Mouse (Mus musculus) T-helper 1 cell (primary cell): ENCODE measurements around the gene Atp2b1.

Source experiments
- in situ Hi-C: fragments of 300-600 bp; cut with MboI, MseI; formaldehyde crosslinking; loops from one replicate; pipeline ENCODE4 v1.15.1; 2025; ENCODE audit warnings: high pct_unique_total_duplicates

Gene Atp2b1

GRCm38 (mm10) chr10:99029844-99030243 is 115.6 kb downstream of the Atp2b1 start:
- in situ Hi-C loops = no loop called here

DNA sequence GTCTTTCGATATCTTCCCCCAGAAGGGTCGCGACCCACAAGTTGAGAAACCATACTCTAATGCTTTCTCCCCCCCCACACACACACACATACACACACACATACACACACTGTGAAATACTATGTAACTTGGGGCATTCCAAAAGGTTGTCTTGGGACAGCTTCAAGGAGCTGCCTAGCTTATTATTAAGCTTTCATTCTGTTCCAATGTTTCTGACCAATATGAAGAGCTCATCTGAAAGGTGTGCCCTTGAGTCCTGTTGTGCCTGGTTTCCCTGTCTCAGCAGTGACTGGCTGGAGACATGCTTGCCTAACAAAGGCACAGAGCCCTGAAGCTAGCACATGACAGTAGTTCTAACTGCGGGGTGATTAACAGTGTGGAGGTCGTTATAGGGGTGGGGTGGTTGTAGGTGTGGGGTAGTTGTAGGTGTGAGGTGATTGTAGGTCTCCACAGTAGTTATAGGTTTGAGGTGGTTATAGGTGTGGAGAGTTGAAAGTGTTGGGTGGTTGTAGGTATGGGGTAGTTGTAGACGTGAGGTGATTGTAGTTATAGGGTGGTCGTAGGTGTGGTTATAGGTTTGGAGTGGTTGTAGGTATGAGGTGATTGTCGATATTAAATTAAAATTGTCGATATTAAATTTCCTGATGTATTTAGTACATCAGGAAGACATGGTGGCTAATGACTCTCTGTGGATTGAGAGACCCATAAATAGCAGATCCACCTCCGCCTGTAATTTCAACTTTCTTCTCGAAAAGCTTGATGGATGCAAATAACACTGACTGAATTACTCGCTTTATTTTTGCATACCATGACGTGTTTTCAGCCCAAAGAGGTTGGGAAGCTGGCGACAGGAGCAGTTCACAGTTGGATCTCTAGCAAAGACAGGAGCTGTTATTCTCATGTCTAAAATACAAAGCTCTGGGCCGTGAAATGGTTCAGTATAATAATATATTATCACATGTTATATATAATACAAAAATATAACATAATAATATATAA is 119.9 kb downstream of the Atp2b1 start:
- in situ Hi-C loops = no loop called here

- in situ Hi-C loops = no loop called here
Observed at GRCm38 (mm10) chr10:99037185-99038065, 123.2 kb downstream of the Atp2b1 start.

DNA sequence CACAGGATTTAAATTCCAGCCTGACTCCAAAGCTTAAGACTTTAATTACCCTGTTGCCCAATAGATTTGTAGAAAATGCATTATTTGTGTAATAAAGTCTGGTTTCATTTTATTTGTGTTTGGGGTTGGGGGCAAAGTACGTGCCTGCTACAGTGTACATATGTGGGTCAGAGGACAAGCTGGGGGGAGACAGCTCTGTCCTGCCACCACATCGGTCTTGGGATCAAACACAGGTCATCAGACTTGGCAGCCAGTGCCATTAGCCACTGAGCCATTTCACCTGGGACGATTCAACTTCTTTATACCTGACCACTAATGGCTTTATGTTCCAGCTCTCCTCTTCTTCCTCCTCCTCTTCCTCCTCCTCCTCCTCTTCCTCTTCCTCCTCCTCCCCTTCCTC is 124.7 kb downstream of the Atp2b1 start:
- in situ Hi-C loops = no loop called here

DNA sequence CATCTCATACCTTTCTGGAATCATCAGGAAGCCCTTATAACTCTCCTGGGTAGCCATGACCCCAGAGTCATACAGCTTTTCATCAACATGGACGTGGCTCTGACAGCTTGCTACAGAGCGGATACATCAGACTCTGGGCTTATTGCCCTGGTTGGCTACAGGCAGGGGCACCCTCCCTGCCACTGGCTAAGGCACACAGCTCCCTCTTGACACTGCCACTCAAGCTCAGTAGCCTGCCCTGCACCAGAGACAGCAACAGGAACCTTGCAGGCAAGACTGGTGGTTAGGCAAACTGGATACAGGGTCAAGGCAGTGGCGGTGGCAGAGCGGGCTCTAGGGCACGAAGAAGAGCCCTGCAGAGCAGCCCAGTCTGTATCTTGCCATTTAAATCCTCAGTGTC is 126.0 kb downstream of the Atp2b1 start:
- in situ Hi-C loops = no loop called here

DNA sequence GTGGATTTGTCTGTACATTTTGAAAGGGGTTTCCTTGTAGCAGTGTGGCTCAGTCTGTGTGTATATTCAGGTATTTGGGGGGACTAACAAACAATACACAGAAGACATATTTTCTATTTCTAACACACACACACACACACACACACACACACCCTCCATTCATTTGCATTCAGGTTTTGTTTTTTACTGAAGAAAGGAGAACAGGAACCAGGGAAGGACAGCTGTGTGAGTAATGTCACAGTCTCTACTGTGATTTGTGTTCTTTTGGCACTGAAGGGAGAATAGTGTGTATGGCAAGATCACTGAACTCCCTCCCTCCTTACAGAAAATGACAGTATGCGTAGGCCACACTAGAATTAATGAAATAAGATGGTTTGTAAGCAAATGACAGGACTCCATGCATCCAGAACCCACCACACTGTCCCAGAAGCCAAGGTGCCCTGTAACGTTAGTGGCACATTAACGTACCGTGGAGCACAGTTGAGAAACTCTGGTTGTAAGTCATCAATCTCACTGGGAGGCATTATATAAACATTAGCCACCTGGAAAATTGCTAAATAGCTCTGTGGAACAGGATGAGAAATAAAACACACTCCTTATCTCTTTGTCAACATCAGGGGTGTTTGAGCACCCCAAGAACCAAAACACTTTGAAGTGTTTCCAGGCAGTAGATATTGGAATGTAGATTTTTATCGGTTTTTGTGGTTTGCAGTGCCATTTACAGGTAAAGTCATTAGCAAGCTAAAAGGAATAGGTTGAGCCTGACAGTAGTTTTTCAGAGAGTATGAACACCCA is 132.7 kb downstream of the Atp2b1 start:
- in situ Hi-C loops = no loop called here

GRCm38 (mm10) chr10:99047551-99047940 is 133.3 kb downstream of the Atp2b1 start:
- in situ Hi-C loops = no loop called here

- in situ Hi-C loops = no loop called here
Observed at GRCm38 (mm10) chr10:99050093-99050492, 135.9 kb downstream of the Atp2b1 start.

DNA sequence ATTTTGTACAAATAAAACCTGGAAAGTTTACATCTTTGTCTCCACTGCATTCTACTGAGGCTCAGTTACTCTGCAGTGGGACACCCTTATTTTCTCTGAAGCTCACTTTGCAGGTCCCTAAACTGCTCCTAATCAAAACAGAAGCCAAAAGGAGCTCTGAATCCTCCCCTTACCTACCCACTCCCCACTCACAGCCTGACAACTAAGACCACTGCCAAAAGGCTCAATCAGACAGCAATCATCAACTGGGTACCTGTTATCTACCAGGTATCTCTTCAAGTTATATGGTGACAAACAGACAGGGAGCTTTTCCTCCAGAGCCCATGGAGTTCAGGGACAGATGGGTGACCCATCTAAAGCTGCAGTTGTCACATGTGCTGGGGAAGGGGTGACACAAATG is 138.9 kb downstream of the Atp2b1 start:
- in situ Hi-C loops = no loop called here

- in situ Hi-C loops = no loop called here
Observed at GRCm38 (mm10) chr10:99060588-99060987, 146.4 kb downstream of the Atp2b1 start.

GRCm38 (mm10) chr10:99061418-99061817 is 147.2 kb downstream of the Atp2b1 start:
- in situ Hi-C loops = no loop called here

GRCm38 (mm10) chr10:99062546-99062945 is 148.3 kb downstream of the Atp2b1 start:
- in situ Hi-C loops = no loop called here
